Mouse (Mus musculus) kidney, postnatal 10 days (tissue): ENCODE data around the gene Erh.

Source experiments
- DNase-seq: peaks from one replicate; pipeline ENCODE4 v3.0.0; 2021; ENCODE audit warnings: mixed read lengths

Gene Erh

GRCm38 (mm10) chr12:80643693-80644505, at the start of gene Erh, which contains the start of gene Slc39a9:
TSS of gene Erh (minus strand) at chr12:80644341.
TSS of gene Slc39a9 (plus strand) at chr12:80643883.
- peak; percentile 95 for DNase-seq

- DNase-seq, result no peak
Measured at GRCm38 (mm10) chr12:80693700-80694099, 49.6 kb upstream of the Erh start.

GRCm38 (mm10) chr12:80692269-80692972, 48.3 kb upstream of the Erh start, which contains the start of gene Plekhd1:
TSS of gene Plekhd1 (plus strand) at chr12:80692591.
- DNase-seq, result peak; percentile 75

- peak; percentile 28 for DNase-seq
Measured at GRCm38 (mm10) chr12:80691671-80692091, 47.5 kb upstream of the Erh start.

GRCm38 (mm10) chr12:80689696-80690095, 45.6 kb upstream of the Erh start:
- DNase-seq, result no peak

- peak; percentile 57 for DNase-seq
Measured at GRCm38 (mm10) chr12:80687788-80688211, 43.7 kb upstream of the Erh start.

GRCm38 (mm10) chr12:80684316-80684715, 40.2 kb upstream of the Erh start:
- DNase-seq, result no peak

GRCm38 (mm10) chr12:80683554-80683953, 39.4 kb upstream of the Erh start:
- DNase-seq, result no peak

- DNase-seq, result peak; percentile 55
Measured at GRCm38 (mm10) chr12:80681340-80681739, 37.2 kb upstream of the Erh start.

- peak; percentile 77 for DNase-seq
Measured at GRCm38 (mm10) chr12:80673170-80673569, 29.0 kb upstream of the Erh start.

GRCm38 (mm10) chr12:80668391-80668790, 24.2 kb upstream of the Erh start:
- no peak for DNase-seq

- DNase-seq, result no peak
Measured at GRCm38 (mm10) chr12:80663935-80664334, 19.8 kb upstream of the Erh start.

GRCm38 (mm10) chr12:80662322-80662721, 18.2 kb upstream of the Erh start:
- DNase-seq, result no peak

GRCm38 (mm10) chr12:80658661-80659060, 14.5 kb upstream of the Erh start:
- no peak for DNase-seq

- no peak for DNase-seq
Measured at GRCm38 (mm10) chr12:80654659-80655025, 10.5 kb upstream of the Erh start.

GRCm38 (mm10) chr12:80653951-80654658, 10.0 kb upstream of the Erh start:
- DNase-seq, result peak; percentile 33

GRCm38 (mm10) chr12:80646377-80646776, 2.2 kb upstream of the Erh start:
- DNase-seq, result no peak

- DNase-seq, result no peak
Measured at GRCm38 (mm10) chr12:80644506-80644868, 346 bp upstream of the Erh start.

GRCm38 (mm10) chr12:80642725-80643692, 1.1 kb downstream of the Erh start:
- DNase-seq, result peak; percentile 72

- DNase-seq, result no peak
Measured at GRCm38 (mm10) chr12:80631790-80632189, 12.4 kb downstream of the Erh start.

- DNase-seq, result no peak
Measured at GRCm38 (mm10) chr12:80620501-80620900, 23.6 kb downstream of the Erh start.
